Mouse (Mus musculus) testis, adult 2 months (tissue): ENCODE measurements at regions not wholly inside any gene's neighbourhood (a gene's known extent, or its start where the extent isn't known, plus 50 kb on each side); places are given as distances from the start of the nearest gene placed in this dataset.

Experiments used
- H3K27ac ChIP-seq: fragments of 200-500 bp; 2 replicates; pipeline ENCODE4 v1.5.1; 2012; ENCODE audit warnings: low read depth, low read length; ENCODE audit not compliant: control insufficient read depth, insufficient read depth
- H3K27me3 ChIP-seq: fragments of 200-500 bp; 2 replicates; pipeline ENCODE4 v1.6.1; 2012; ENCODE audit warnings: mild to moderate bottlenecking, low read length, moderate library complexity; ENCODE audit not compliant: control insufficient read depth, insufficient read depth
- H3K36me3 ChIP-seq: fragments of 200-500 bp; 2 replicates; pipeline ENCODE4 v1.6.1; 2012; ENCODE audit warnings: mild to moderate bottlenecking, low read length; ENCODE audit not compliant: control insufficient read depth, insufficient read depth
- H3K4me1 ChIP-seq: fragments of 200-500 bp; 2 replicates; pipeline ENCODE4 v1.6.1; 2012; ENCODE audit warnings: low read length; ENCODE audit not compliant: control insufficient read depth, insufficient read depth
- H3K4me3 ChIP-seq: fragments of 200-500 bp; 2 replicates; pipeline ENCODE4 v1.5.1; 2012; ENCODE audit warnings: low read depth, mild to moderate bottlenecking, low read length, moderate library complexity, mixed read lengths; ENCODE audit not compliant: control insufficient read depth
- CTCF ChIP-seq: fragments of 200-500 bp; IDR thresholded peaks from 2 replicates; pipeline ENCODE4 v1.5.1; 2012; ENCODE audit warnings: low read depth, mild to moderate bottlenecking, inconsistent platforms, low read length, moderate library complexity; ENCODE audit not compliant: control insufficient read depth, insufficient read depth, insufficient replicate concordance
- POLR2A ChIP-seq: fragments of 200-500 bp; IDR thresholded peaks from 2 replicates; pipeline ENCODE4 v1.6.1; 2012; ENCODE audit warnings: low read depth, mild to moderate bottlenecking, inconsistent platforms, low read length, moderate library complexity; ENCODE audit not compliant: control insufficient read depth

DNA sequence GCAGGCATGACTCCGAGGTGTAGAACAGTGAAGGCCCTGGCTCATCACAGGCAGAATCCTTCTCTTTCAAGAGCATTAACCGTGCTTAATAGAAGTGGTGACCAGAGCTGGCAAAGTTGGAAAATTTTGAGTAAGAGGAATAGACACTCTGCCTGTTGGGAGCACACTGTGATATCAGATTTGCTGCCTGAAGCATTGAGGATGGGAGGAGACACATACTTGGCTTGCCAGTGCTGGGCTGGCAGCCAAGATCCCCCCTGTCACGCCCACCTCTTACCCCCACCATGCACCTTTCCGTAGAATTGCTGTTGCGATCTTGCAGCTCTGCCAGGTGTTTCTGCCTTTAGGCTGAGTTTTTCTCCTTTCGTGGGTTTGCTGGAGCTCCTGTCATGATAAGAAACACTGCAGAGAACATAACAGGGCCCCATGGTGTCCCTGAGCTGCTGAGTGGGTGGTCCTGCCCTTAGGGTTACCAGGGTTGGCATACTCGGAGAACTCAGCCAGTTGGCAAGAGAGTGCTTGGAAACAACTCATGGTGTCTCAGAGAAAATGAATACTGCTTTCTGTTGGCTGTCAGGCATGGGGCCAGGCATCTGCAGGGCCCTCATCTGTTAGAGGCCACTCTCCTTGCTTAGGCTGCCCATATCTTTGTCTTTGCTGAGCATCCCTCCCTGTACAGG is 286.1 kb downstream of the Glrx3 start:
- Histone ChIP-seq H3K27ac (no peak overlapping the region), H3K27me3 (no peaks in the 10 kb centered on the region), H3K4me1 (no peaks in the 10 kb centered on the region), H3K36me3 (no peaks in the 10 kb centered on the region), H3K4me3 (no peak overlapping the region)
- no peak for TF ChIP-seq CTCF
- no peak for TF ChIP-seq POLR2A

- Histone ChIP-seq H3K27ac (no peak overlapping the region), H3K4me1 (no peaks in the 10 kb centered on the region), H3K36me3 (no peaks in the 10 kb centered on the region), H3K4me3 (no peak overlapping the region), H3K27me3 (no peaks in the 10 kb centered on the region)
- TF ChIP-seq CTCF: no peak
- TF ChIP-seq POLR2A: no peak
These were observed 288.6 kb downstream of the Glrx3 start for GRCm38 (mm10) chr7:137726031-137726430.

GRCm38 (mm10) chr7:137735873-137736527 is 298.6 kb downstream of the Glrx3 start:
- Histone ChIP-seq H3K4me3 (no peak overlapping the region), H3K36me3 (no peaks in the 10 kb centered on the region), H3K27me3 (no peaks in the 10 kb centered on the region), H3K27ac (peak overlapping the region; percentile 12; the same call in 1 of the 2 replicates), H3K4me1 (no peaks in the 10 kb centered on the region)
- TF ChIP-seq POLR2A (no peak), CTCF (no peak)

DNA sequence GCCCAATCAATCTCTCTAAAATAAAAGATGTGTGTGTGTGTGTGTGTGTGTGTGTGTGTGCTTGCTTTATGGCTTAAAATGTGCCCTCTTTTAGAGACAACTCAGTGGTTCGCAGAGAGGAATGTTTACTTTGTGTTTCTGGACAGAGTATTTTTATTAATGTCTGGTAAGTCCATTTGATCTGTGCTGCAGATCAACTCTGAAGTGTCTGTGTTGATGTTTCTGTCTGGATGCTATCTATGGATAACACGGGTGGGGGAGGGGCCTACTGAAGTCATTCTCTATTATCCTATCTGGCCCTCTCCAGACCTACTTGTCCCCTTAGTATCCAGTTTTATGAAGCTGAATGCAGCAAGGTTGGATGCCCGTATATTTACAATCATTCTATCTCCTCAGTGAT is 304.3 kb downstream of the Glrx3 start:
- no peaks in the 10 kb centered on the region for H3K27me3 ChIP-seq
- no peak overlapping the region for H3K4me3 ChIP-seq
- no peaks in the 10 kb centered on the region for H3K36me3 ChIP-seq
- no peak overlapping the region for H3K27ac ChIP-seq
- H3K4me1 ChIP-seq: no peaks in the 10 kb centered on the region; the same call in 1 of the 2 replicates
- no peak for TF ChIP-seq POLR2A
- no peak for TF ChIP-seq CTCF

GRCm38 (mm10) chr7:137742297-137742751 is 304.9 kb downstream of the Glrx3 start:
- TF ChIP-seq CTCF: no peak
- TF ChIP-seq POLR2A: no peak
- no peaks in the 10 kb centered on the region for H3K36me3 ChIP-seq
- no peak overlapping the region for H3K27ac ChIP-seq
- no peaks in the 10 kb centered on the region; the same call in 1 of the 2 replicates for H3K4me1 ChIP-seq
- no peaks in the 10 kb centered on the region for H3K27me3 ChIP-seq
- H3K4me3 ChIP-seq: no peak overlapping the region

DNA sequence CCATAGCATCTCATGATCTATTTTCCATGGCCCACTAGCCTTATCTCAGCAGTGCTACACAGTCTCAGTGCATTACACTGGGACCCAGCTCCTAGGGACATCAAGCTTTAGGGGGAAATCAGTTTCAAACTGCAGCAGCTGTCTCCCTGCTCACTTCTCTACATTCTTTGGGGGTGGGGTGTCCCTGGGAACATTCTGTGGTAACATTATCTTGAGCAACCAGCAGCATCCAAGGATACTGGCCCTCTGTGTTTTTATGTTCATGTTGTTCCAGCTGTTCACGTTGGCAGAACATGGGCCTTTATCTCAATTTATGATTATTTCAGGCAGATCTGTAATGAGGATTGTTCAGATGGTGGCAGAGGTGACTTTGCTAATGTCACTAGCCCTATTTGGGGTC is 308.2 kb downstream of the Glrx3 start:
- Histone ChIP-seq H3K4me1 (no peaks in the 10 kb centered on the region; the same call in 1 of the 2 replicates), H3K27ac (peak overlapping the region; percentile 56), H3K27me3 (no peaks in the 10 kb centered on the region), H3K4me3 (no peak overlapping the region), H3K36me3 (no peaks in the 10 kb centered on the region)
- TF ChIP-seq CTCF: no peak
- no peak for TF ChIP-seq POLR2A

GRCm38 (mm10) chr7:137745991-137746390 is 308.6 kb downstream of the Glrx3 start:
- TF ChIP-seq CTCF: no peak
- no peak for TF ChIP-seq POLR2A
- no peaks in the 10 kb centered on the region for H3K27me3 ChIP-seq
- H3K4me1 ChIP-seq: no peaks in the 10 kb centered on the region; the same call in 1 of the 2 replicates
- H3K4me3 ChIP-seq: no peak overlapping the region
- H3K36me3 ChIP-seq: no peaks in the 10 kb centered on the region
- peak overlapping the region; percentile 19; the same call in 1 of the 2 replicates for H3K27ac ChIP-seq
